Mouse (Mus musculus) ES-Bruce4 (cell line): Measurements from ENCODE around the gene Prm1.

Experiments
- CTCF ChIP-seq: IDR thresholded peaks from one replicate; pipeline ENCODE4 v1.8.1; 2011; ENCODE audit warnings: low read depth, low read length
- EP300 ChIP-seq: IDR thresholded peaks from 2 replicates; pipeline ENCODE4 v1.6.1; 2011; ENCODE audit warnings: low read depth, low read length; ENCODE audit not compliant: insufficient read depth
- POLR2A ChIP-seq: IDR thresholded peaks from one replicate; pipeline ENCODE4 v1.8.1; 2011; ENCODE audit warnings: low read length; ENCODE audit not compliant: insufficient read depth

DNA sequence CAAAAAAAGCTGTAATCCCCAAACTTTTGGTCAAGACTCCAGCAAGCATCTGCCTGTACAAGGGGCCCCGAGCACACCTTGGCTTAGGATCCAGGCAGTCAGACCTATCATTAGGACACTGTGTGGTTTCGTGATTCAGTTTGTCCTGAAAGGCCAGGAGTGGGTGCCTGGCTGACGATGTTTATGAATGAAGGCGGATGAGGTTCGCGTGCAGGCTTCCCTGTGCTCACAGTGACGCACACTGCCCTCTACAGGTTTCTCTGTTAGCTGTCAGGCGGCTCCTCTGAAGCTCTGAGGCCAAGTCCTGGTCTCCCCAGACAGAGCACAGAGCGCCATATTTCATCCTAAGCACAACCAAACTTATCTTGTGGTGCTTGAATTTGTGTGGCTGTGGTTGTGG lies 19.4 kb downstream of the Prm1 start:
- TF ChIP-seq EP300 = 0 out of 2 replicates have a peak, but pooled peaks have one; percentile 38
- TF ChIP-seq CTCF = peak; percentile 86
- no peak for TF ChIP-seq POLR2A
